ENCODE assay signal across 7 mouse cellular contexts in genomic region chr9:21616232-21616781, GRCm38 (mm10). TPM values are rescaled to one million over a fixed set of nuclear protein-coding genes. Genes with fewer than 3 reads are reported as not detected.
A peak's percentile ranks its signal among the peaks of the same experiment; 100 is the strongest.
DNase-seq lines count a peak whose midpoint lies in the region; ATAC-seq and TF ChIP-seq lines count a peak whose summit lies in the region.

No protein-coding gene starts in this region.

- peak; percentile 21 for TF ChIP-seq POLR2A in kidney, adult 2 months (IDR thresholded peaks at IDR 0.05; ENCODE audit: low read depth, low read length)
- no peak; the same call in 1 of the 2 replicates for TF ChIP-seq POLR2A in small intestine, adult 2 months (IDR thresholded peaks at IDR 0.05; ENCODE audit: low read depth, low read length)

- peak overlapping the region; percentile 95 for H3K27ac ChIP-seq in embryonic facial prominence, embryonic 11.5 days (replicated peaks; ENCODE audit: low read depth, low read length)
- H3K27ac ChIP-seq in kidney, adult 2 months (ENCODE audit: insufficient read depth, low read depth, low read length), result peak overlapping the region; percentile 88
- H3K27ac ChIP-seq in limb, embryonic 11.5 days (replicated peaks; ENCODE audit: low read depth, low read length), result peak overlapping the region; percentile 97
- H3K27ac ChIP-seq in midbrain, embryonic 12.5 days (replicated peaks), result peak overlapping the region; percentile 97
- peak overlapping the region; percentile 76 for H3K27ac ChIP-seq in small intestine, adult 2 months (ENCODE audit: insufficient read depth, low read depth, low read length)

- H3K4me1 ChIP-seq in embryonic facial prominence, embryonic 11.5 days (ENCODE audit: control insufficient read depth, insufficient read depth, low read length), result no peaks in the 10 kb centered on the region
- peaks cover 4% of the 10 kb centered on the region; the same call in 1 of the 2 replicates for H3K4me1 ChIP-seq in kidney, adult 2 months (ENCODE audit: control insufficient read depth, insufficient read depth, low read length)
- no peaks in the 10 kb centered on the region for H3K4me1 ChIP-seq in limb, embryonic 11.5 days (ENCODE audit: control insufficient read depth, insufficient read depth, low read length)
- peaks cover 26% of the 10 kb centered on the region for H3K4me1 ChIP-seq in midbrain, embryonic 12.5 days
- H3K4me1 ChIP-seq in small intestine, adult 2 months (ENCODE audit: control insufficient read depth, insufficient read depth, insufficient read length, low read length), result no peaks in the 10 kb centered on the region; the same call in 1 of the 2 replicates

- H3K4me2 ChIP-seq in embryonic facial prominence, embryonic 11.5 days (ENCODE audit: low read depth, low read length), result peak overlapping the region; percentile 59
- peak overlapping the region; percentile 39 for H3K4me2 ChIP-seq in limb, embryonic 11.5 days (ENCODE audit: low read depth, severe bottlenecking)
- H3K4me2 ChIP-seq in midbrain, embryonic 12.5 days (replicated peaks), result peak overlapping the region; percentile 59

- peak overlapping the region; percentile 96 for H3K9ac ChIP-seq in embryonic facial prominence, embryonic 11.5 days (replicated peaks; ENCODE audit: low read length)
- peak overlapping the region; percentile 96 for H3K9ac ChIP-seq in limb, embryonic 11.5 days (ENCODE audit: low read length)
- H3K9ac ChIP-seq in midbrain, embryonic 12.5 days (replicated peaks), result peak overlapping the region; percentile 83

- TF ChIP-seq CTCF in kidney, adult 2 months (conservative IDR thresholded peaks at IDR 0.05; ENCODE audit: insufficient read depth, insufficient read length, low read depth, low read length), result no peak
- no peak for TF ChIP-seq CTCF in small intestine, adult 2 months (IDR thresholded peaks at IDR 0.05; ENCODE audit: extremely low read depth, insufficient read length, insufficient replicate concordance, low read depth, low read length)

- peak overlapping the region; percentile 75 for H3K4me3 ChIP-seq in embryonic facial prominence, embryonic 11.5 days (ENCODE audit: low read depth, low read length)
- peak overlapping the region; percentile 94 for H3K4me3 ChIP-seq in kidney, adult 2 months (ENCODE audit: insufficient read depth, low read depth, low read length)
- H3K4me3 ChIP-seq in limb, embryonic 11.5 days (ENCODE audit: low read depth, low read length), result peak overlapping the region; percentile 74
- H3K4me3 ChIP-seq in midbrain, embryonic 12.5 days, result peak overlapping the region; percentile 62
- H3K4me3 ChIP-seq in small intestine, adult 2 months (ENCODE audit: low read depth, low read length), result peak overlapping the region; percentile 87

- H3K36me3 ChIP-seq in embryonic facial prominence, embryonic 11.5 days (replicated peaks; ENCODE audit: control insufficient read depth, insufficient read depth, low read depth, low read length), result no peaks in the 10 kb centered on the region; the same call in 1 of the 2 replicates
- H3K36me3 ChIP-seq in kidney, adult 2 months (ENCODE audit: control insufficient read depth, insufficient read depth, low read length), result no peaks in the 10 kb centered on the region
- H3K36me3 ChIP-seq in limb, embryonic 11.5 days (ENCODE audit: control insufficient read depth, insufficient read depth, low read length), result no peaks in the 10 kb centered on the region
- H3K36me3 ChIP-seq in midbrain, embryonic 12.5 days, result peaks cover 5% of the 10 kb centered on the region; the same call in 1 of the 2 replicates
- no peaks in the 10 kb centered on the region for H3K36me3 ChIP-seq in small intestine, adult 2 months (ENCODE audit: control insufficient read depth, insufficient read depth, low read length)

- WGBS in embryonic facial prominence, embryonic 11.5 days, result 0% methylated on average over 47 of the region's 57 CpGs
- WGBS in kidney, adult 2 months, result under 1% methylated on average over 57 of the region's 57 CpGs
- WGBS in limb, embryonic 11.5 days, result under 1% methylated on average over 57 of the region's 57 CpGs
- WGBS in midbrain, embryonic 12.5 days, result under 1% methylated on average over 56 of the region's 57 CpGs
- under 1% methylated on average over 54 of the region's 57 CpGs for WGBS in small intestine, adult 2 months

- no peaks in the 10 kb centered on the region for H3K27me3 ChIP-seq in embryonic facial prominence, embryonic 11.5 days (ENCODE audit: control insufficient read depth, insufficient read depth, low read length)
- no peaks in the 10 kb centered on the region for H3K27me3 ChIP-seq in kidney, adult 2 months (replicated peaks; ENCODE audit: control insufficient read depth, insufficient read depth, low read length)
- no peaks in the 10 kb centered on the region for H3K27me3 ChIP-seq in limb, embryonic 11.5 days (ENCODE audit: control insufficient read depth, insufficient read depth, low read length)
- no peaks in the 10 kb centered on the region for H3K27me3 ChIP-seq in midbrain, embryonic 12.5 days
- no peaks in the 10 kb centered on the region for H3K27me3 ChIP-seq in small intestine, adult 2 months (ENCODE audit: control insufficient read depth, insufficient read depth, low read length)

- DNase-seq in adrenal gland, postnatal 25 days, result peak; percentile 89
- peak; percentile 91 for DNase-seq in embryonic facial prominence, embryonic 11.5 days (ENCODE audit: low spot score)
- peak; percentile 92 to 93 for DNase-seq in heart, adult 18-20 months
- DNase-seq in kidney, adult 2 months, result peak; percentile 93
- DNase-seq in limb, embryonic 11.5 days (ENCODE audit: low spot score), result peak; percentile 93

- peak; percentile 78 for ATAC-seq in embryonic facial prominence, embryonic 11.5 days (replicated peaks; ENCODE audit: insufficient number of reproducible peaks, low FRiP score, low TSS enrichment, low read depth)
- peak; percentile 75 for ATAC-seq in limb, embryonic 11.5 days (ENCODE audit: insufficient number of reproducible peaks, low FRiP score, low TSS enrichment, low read depth)
- ATAC-seq in midbrain, embryonic 12.5 days (ENCODE audit: low FRiP score, low read depth), result peak; percentile 88

- no peaks in the 10 kb centered on the region for H3K9me3 ChIP-seq in embryonic facial prominence, embryonic 11.5 days (replicated peaks; ENCODE audit: control insufficient read depth, low read length)
- no peaks in the 10 kb centered on the region for H3K9me3 ChIP-seq in limb, embryonic 11.5 days (ENCODE audit: control insufficient read depth, low read length)
- H3K9me3 ChIP-seq in midbrain, embryonic 12.5 days, result no peaks in the 10 kb centered on the region

RNA-seq across cellular contexts. Expression of gene Smarca4, which starts 0.3 kb away (rescaled TPM):
- 87.3 and 87.4 TPM in 2 replicates for total RNA-seq in adrenal gland, postnatal 25 days (2021)
- polyA plus RNA-seq in embryonic facial prominence, embryonic 11.5 days (2014; fragmentation: Nextera tagmentation; extraction: Ambion mirVana), result 106 and 119 TPM in 2 replicates
- 10 to 100 TPM; 45.7 to 50.8 TPM for total RNA-seq in heart, adult 18-20 months (2021)
- 24.9 and 26.9 TPM in 2 replicates for polyA plus RNA-seq in kidney, adult 2 months (2012; rRNA removed)
- polyA plus RNA-seq in limb, embryonic 11.5 days (2014; fragmentation: Nextera tagmentation; extraction: Ambion mirVana), result 143 and 155 TPM in 2 replicates
- 178 and 189 TPM in 2 replicates for polyA plus RNA-seq in midbrain, embryonic 12.5 days (2016; fragmentation: Nextera tagmentation; extraction: Ambion mirVana)
- 19.0 and 34.1 TPM in 2 replicates for polyA plus RNA-seq in small intestine, adult 2 months (2012; rRNA removed)

RNA-seq across cellular contexts. Expression of gene Yipf2, which starts 23.7 kb away (rescaled TPM):
- 27.5 and 40.2 TPM in 2 replicates for total RNA-seq in adrenal gland, postnatal 25 days (2021)
- polyA plus RNA-seq in embryonic facial prominence, embryonic 11.5 days (2014; fragmentation: Nextera tagmentation; extraction: Ambion mirVana), result 13.1 and 13.8 TPM in 2 replicates
- 1 to 10 TPM; 4.8 to 7.6 TPM for total RNA-seq in heart, adult 18-20 months (2021)
- polyA plus RNA-seq in kidney, adult 2 months (2012; rRNA removed), result 39.9 and 44.9 TPM in 2 replicates
- polyA plus RNA-seq in limb, embryonic 11.5 days (2014; fragmentation: Nextera tagmentation; extraction: Ambion mirVana), result 14.0 and 18.0 TPM in 2 replicates
- polyA plus RNA-seq in midbrain, embryonic 12.5 days (2016; fragmentation: Nextera tagmentation; extraction: Ambion mirVana), result 20.8 and 21.2 TPM in 2 replicates
- polyA plus RNA-seq in small intestine, adult 2 months (2012; rRNA removed), result 22.5 and 35.9 TPM in 2 replicates

RNA-seq across cellular contexts. Expression of gene Timm29, which starts 23.8 kb away (rescaled TPM):
- total RNA-seq in adrenal gland, postnatal 25 days (2021), result 58.2 and 62.6 TPM in 2 replicates
- polyA plus RNA-seq in embryonic facial prominence, embryonic 11.5 days (2014; fragmentation: Nextera tagmentation; extraction: Ambion mirVana), result 51.2 and 52.9 TPM in 2 replicates
- total RNA-seq in heart, adult 18-20 months (2021), result 10 to 100 TPM; 62.0 to 62.2 TPM
- 33.6 and 34.0 TPM in 2 replicates for polyA plus RNA-seq in kidney, adult 2 months (2012; rRNA removed)
- 44.1 and 44.9 TPM in 2 replicates for polyA plus RNA-seq in limb, embryonic 11.5 days (2014; fragmentation: Nextera tagmentation; extraction: Ambion mirVana)
- polyA plus RNA-seq in midbrain, embryonic 12.5 days (2016; fragmentation: Nextera tagmentation; extraction: Ambion mirVana), result 57.6 and 60.9 TPM in 2 replicates
- polyA plus RNA-seq in small intestine, adult 2 months (2012; rRNA removed), result 11.0 and 14.7 TPM in 2 replicates

Comparison
In these comparisons a context has a peak if more than half of its experiments do, and no peak if none do; other contexts are left out.
1. Peak in every context shown above with its lines: DNase-seq, ATAC-seq, H3K4me3 ChIP-seq and H3K27ac ChIP-seq.